Mouse (Mus musculus) cerebellum, adult 11 months (tissue): ENCODE data around the gene Mios.

Source experiments
- DNase-seq: peaks from one replicate; pipeline ENCODE4 v3.0.0; 2022

Gene Mios

DNA sequence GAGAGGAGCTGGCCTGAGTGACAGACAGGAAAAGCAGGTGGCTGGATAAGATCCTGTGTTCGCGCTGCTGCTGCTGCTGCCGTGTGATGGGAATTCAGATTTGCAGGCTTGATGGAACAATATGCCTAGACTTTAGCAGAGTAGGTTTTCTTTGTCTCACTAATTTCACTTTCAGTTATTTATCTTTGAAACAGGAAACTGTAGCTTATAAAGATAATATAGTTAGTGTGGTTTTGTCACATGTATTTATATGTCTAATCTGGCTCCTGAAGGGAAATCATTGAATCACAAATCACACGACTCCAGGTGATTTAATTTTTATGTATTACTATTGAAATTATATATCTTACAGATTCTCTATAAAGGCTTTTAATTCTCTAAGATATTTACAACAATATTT is 74.2 kb downstream of the Mios start:
- DNase-seq: no peak

DNA sequence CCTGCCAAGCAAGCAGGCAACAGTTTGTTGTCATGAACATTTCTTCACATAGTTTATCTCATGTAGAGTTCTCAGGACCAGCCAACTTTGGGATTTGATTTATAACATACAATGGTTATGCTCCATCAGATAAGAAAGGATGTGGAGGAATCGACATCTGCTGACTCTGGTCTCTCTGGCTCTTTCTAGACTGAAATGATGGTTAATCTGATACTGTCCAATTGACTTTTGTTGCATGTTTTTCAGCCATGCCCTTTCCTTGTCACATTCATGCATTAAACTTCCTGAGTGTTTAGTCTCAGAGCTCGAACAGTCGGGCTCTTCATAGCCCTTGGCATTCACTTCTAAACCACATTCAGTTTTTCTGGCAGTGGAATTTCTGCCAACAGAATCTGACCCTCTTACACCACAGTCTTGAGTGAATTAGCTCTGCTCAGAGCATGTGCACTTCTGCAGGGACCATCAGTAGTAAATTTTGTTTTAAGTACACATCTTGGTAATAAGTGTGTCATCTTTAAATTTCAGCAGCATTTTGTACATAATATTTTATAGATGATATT is 76.5 kb downstream of the Mios start:
- DNase-seq: no peak
